Mouse (Mus musculus): ENCODE measurements around the gene Zmiz1. TPM values are rescaled to one million over a fixed set of nuclear protein-coding genes. Genes with fewer than 3 reads are reported as not detected.

Gene Zmiz1
- polyA plus RNA-seq, 1 experiment from 2014 or later, result 23.8 TPM

DNA sequence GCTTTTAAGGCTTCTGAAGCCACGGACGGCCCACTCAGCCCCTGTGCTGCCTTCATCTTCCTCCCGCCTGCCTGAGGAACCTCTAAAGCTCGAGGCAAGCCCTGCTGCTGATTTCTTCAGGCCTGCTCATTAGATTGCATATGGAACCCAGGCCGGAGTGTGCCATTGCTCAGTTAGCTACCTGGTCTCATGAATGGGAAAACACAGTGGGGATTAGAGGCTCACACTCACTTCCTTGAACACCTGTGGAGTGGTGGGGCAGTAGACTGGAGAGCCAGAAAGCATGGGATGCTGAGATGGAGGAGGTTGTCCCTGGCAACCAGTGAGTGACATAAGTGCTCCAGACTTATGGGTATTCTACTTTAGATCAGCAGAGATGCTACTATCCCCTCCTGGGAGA is 19.3 kb downstream of the Zmiz1 start:
- Histone ChIP-seq H3K27ac (no peak overlapping the region), H3K9ac (no peak overlapping the region), H3K4me3 (no peak overlapping the region), H3K4me1 (peaks cover 91% of the 10 kb centered on the region), H3K27me3 (no peaks in the 10 kb centered on the region), H3K4me2 (no peak overlapping the region), H3K9me3 (no peaks in the 10 kb centered on the region), H3K36me3 (no peaks in the 10 kb centered on the region)
- WGBS, result 69% methylated on average over 5 of the region's 5 CpGs
- ATAC-seq (ENCODE audit: borderline replicate concordance, extremely low read depth, low FRiP score, low TSS enrichment), result no peak

DNA sequence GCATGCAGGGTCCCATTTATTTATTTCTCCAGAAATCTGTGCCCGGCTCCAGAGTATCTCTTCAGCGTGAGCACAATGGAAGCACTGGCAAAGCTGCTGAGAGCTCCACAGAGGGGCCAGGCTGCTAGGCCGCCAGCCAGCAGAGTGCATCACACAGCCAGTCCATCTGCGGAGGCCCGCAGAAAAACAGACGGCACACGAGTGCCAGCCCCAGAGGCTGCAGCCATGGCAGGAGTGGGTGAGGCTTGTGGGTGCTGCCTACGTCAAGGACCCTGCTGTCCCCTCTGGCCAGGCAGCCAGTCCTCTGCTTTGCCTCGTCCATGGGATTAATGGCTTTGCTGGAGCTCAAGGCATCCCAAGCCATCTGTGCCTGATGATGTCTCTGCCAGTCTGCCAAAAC is 19.8 kb downstream of the Zmiz1 start:
- WGBS, result 75% methylated on average over 9 of the region's 9 CpGs
- ATAC-seq (ENCODE audit: borderline replicate concordance, extremely low read depth, low FRiP score, low TSS enrichment), result no peak
- Histone ChIP-seq H3K4me1 (peaks cover 90% of the 10 kb centered on the region), H3K4me2 (no peak overlapping the region), H3K36me3 (no peaks in the 10 kb centered on the region), H3K9ac (no peak overlapping the region), H3K4me3 (no peak overlapping the region), H3K27me3 (no peaks in the 10 kb centered on the region), H3K9me3 (no peaks in the 10 kb centered on the region), H3K27ac (no peak overlapping the region)

DNA sequence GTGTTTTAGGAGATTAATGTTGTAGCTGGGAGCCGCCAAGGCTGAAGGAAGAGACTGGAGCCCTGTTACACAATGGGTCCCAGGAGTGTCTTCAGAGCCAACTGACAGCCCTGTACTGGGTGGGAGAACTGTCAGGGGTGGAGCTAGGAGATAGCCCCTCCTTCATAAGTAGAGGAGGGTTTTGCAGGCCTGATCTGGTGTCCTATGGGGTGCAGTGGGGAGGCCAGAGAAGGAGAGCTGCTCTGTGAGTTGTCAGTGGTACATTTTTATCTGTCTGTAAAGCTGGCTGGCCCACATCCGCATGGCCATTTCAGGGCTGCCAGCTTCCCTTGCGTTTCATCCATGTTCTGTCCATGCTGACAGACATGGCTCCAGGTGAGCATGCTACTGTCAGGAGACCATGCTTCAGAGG is 20.9 kb downstream of the Zmiz1 start:
- no peak overlapping the region for H3K9ac ChIP-seq
- WGBS, result 59% methylated on average over 3 of the region's 3 CpGs
- H3K27ac ChIP-seq, result peak overlapping the region; percentile 75; the same call in 1 of the 2 replicates
- no peaks in the 10 kb centered on the region for H3K36me3 ChIP-seq
- H3K9me3 ChIP-seq, result no peaks in the 10 kb centered on the region
- H3K4me1 ChIP-seq, result peaks cover 85% of the 10 kb centered on the region
- ATAC-seq (ENCODE audit: borderline replicate concordance, extremely low read depth, low FRiP score, low TSS enrichment), result peak; percentile 60; the same call in 1 of the 2 replicates
- H3K4me2 ChIP-seq, result no peak overlapping the region
- H3K27me3 ChIP-seq, result no peaks in the 10 kb centered on the region
- H3K4me3 ChIP-seq, result no peak overlapping the region

DNA sequence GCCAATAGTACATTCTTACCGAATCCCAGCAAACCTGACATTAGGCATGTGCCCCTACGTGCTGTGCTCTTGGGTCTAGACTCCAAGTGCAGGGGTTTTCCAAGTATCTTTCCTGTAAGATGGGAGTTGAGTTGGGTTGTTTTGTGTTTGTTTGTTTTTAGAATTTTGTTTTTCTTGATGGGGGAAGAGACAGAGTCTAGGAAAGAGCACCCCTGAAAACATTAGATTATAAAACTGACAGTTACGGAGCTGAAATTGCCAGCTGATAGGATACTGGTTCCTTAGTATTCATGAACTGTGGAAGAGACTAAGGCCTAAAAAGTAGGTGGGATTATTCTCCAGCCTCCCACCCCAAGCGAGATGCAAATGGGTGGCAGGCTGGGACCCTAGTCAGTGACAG is 21.5 kb downstream of the Zmiz1 start:
- Histone ChIP-seq H3K4me3 (no peak overlapping the region), H3K27ac (peak overlapping the region; percentile 75; the same call in 1 of the 2 replicates), H3K9ac (no peak overlapping the region), H3K27me3 (no peaks in the 10 kb centered on the region), H3K36me3 (no peaks in the 10 kb centered on the region), H3K9me3 (no peaks in the 10 kb centered on the region), H3K4me2 (no peak overlapping the region), H3K4me1 (peaks cover 79% of the 10 kb centered on the region)
- no peak for ATAC-seq (ENCODE audit: borderline replicate concordance, extremely low read depth, low FRiP score, low TSS enrichment)
- 76% methylated on average over 4 of the region's 4 CpGs for whole genome bisulfite sequencing

DNA sequence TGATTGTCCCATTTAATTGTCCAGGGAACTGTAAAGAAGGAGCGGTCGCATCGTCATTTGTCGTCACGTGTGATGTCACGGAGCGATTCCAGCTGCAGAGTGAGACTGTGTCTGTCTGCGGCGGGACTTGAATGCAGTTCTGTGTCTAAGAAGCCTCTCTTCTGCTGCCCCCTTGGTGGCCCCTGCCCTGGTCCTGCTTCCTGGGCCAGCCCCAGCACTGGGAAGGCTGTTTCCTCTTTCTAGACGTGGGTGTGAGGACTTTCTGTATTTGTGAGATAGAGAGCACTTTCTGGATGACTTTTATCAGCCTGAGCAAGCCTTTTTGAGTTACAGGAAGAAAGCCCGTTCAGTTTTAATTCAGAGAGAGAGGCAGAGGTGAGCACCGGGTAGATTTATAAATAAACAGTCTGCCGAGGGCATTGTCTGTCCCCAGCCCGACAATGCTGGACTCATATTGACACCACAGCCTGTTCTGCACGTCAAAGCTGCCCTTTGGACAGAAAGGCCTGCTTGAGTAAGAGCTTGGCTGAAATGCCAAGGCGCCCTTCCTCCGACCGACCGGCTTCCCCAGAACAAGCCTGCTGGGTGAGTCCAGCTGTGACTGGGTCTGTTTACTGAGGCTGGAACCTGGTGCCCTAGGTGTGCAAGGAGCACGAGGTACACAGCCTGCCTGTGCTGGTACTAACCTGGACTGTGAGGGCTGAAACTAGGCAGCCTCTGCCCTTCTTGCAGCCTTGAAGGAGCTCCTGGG is 22.1 kb downstream of the Zmiz1 start:
- Histone ChIP-seq H3K27me3 (no peaks in the 10 kb centered on the region), H3K9ac (peak overlapping the region; percentile 18; the same call in 1 of the 2 replicates), H3K4me2 (no peak overlapping the region), H3K36me3 (no peaks in the 10 kb centered on the region), H3K4me3 (no peak overlapping the region), H3K27ac (peak overlapping the region; percentile 75), H3K9me3 (no peaks in the 10 kb centered on the region), H3K4me1 (peaks cover 76% of the 10 kb centered on the region)
- peak; percentile 7; the same call in 1 of the 2 replicates for ATAC-seq (ENCODE audit: borderline replicate concordance, extremely low read depth, low FRiP score, low TSS enrichment)
- WGBS, result 36% methylated on average over 20 of the region's 20 CpGs

DNA sequence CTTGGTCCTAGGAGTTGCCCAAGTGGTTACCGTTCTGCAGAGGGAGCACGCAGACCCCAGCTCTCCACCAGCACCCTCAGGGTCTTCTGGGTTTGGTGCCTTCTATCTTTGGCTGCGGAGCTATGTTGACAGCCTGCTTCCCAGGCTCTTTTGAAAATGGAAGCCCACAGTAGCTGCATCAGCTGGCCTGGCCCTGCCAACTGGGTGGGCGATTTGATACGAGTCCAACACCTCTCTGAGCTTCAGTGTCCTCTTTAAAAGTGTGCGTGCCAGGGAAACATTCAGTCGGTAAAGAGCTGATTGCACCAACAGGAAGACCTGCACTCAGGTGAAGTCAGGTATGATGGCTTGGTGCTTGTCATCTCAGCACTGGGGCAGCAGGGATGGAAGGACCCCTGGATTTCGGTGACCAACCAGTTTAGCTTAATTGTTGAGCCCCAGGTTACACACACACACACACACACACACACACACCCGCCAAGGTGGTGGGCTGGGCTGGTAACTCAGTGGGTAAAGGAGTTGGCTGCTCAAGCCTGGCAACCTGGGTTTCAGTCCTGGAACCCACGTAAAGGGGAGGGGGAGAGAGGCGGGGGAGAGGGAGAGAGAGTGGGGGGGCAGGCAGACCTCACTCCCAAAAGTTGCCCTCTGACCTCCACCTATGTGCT is 22.8 kb downstream of the Zmiz1 start:
- Histone ChIP-seq H3K4me1 (peaks cover 76% of the 10 kb centered on the region), H3K36me3 (no peaks in the 10 kb centered on the region), H3K27me3 (no peaks in the 10 kb centered on the region), H3K9me3 (no peaks in the 10 kb centered on the region), H3K4me3 (no peak overlapping the region), H3K4me2 (no peak overlapping the region), H3K27ac (peak overlapping the region; percentile 75; the same call in 1 of the 2 replicates), H3K9ac (no peak overlapping the region)
- WGBS, result 75% methylated on average over 11 of the region's 11 CpGs
- no peak for ATAC-seq (ENCODE audit: borderline replicate concordance, extremely low read depth, low FRiP score, low TSS enrichment)

DNA sequence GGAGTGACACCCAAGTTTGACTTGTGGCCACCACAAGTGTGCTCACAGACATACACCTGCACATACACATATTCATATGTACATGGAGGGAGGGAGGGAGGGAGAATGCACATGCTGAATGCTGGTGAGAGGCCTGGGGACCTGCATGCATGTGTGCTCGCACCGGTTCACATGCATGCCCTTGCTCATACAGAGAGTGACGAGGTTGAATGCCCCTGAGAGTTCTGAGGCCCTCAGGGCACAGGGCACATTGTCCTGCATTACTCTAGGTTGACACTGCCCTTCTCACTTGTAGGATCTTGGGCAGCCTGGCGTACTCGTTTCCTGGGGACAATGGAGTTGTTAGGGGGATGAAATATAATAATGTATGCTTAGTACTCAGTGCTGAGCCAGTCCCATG is 23.4 kb downstream of the Zmiz1 start:
- H3K9me3 ChIP-seq, result no peaks in the 10 kb centered on the region
- no peak for ATAC-seq (ENCODE audit: borderline replicate concordance, extremely low read depth, low FRiP score, low TSS enrichment)
- no peak overlapping the region for H3K4me2 ChIP-seq
- no peaks in the 10 kb centered on the region for H3K27me3 ChIP-seq
- H3K9ac ChIP-seq, result no peak overlapping the region
- H3K4me3 ChIP-seq, result no peak overlapping the region
- WGBS, result 83% methylated on average over 5 of the region's 5 CpGs
- H3K4me1 ChIP-seq, result peaks cover 78% of the 10 kb centered on the region
- no peaks in the 10 kb centered on the region for H3K36me3 ChIP-seq
- no peak overlapping the region for H3K27ac ChIP-seq

DNA sequence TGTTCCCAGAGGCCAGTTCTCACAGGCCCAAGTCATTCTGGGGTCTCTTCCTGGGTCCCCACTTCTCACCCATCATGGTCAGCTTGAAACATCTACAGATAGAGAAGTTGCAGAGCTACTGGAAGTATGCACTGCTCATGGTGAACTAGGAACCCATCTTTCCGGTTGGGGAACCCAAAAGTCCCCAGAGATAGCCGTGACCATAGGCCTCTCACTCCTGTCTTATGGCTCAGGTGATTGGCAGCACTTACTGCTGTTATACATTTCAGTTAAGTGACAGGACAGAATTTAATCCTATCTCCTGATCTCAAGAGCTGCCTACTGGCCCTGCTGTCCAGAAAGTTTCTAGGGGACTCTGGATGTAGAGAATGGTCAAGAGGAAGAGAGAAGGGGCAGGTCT is 24.3 kb downstream of the Zmiz1 start:
- H3K4me2 ChIP-seq, result no peak overlapping the region
- 85% methylated on average over 2 of the region's 2 CpGs for WGBS
- no peaks in the 10 kb centered on the region for H3K9me3 ChIP-seq
- no peak overlapping the region for H3K4me3 ChIP-seq
- no peak for ATAC-seq (ENCODE audit: borderline replicate concordance, extremely low read depth, low FRiP score, low TSS enrichment)
- H3K27ac ChIP-seq, result no peak overlapping the region
- H3K9ac ChIP-seq, result no peak overlapping the region
- H3K4me1 ChIP-seq, result peaks cover 78% of the 10 kb centered on the region
- H3K27me3 ChIP-seq, result no peaks in the 10 kb centered on the region
- H3K36me3 ChIP-seq, result no peaks in the 10 kb centered on the region

DNA sequence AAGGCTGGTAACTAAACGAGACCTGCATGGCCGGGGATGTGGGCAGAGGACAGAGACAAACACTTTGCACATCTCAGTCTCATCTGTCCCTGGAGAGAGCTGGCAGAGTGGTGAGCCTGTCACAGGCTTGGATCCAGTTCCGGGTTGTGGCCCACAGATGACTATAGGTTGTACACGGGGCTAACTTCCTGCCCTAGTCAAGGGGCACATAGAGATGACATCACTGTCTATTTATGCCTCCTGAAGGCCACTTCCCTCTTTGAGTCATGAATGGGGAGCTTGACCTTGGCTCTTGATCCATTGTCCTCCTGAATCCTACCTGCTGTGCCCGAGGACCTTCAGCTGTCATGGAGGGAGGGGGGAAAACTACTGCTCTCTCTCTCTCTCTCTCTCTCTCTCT is 25.1 kb downstream of the Zmiz1 start:
- Histone ChIP-seq H3K4me3 (no peak overlapping the region), H3K9ac (no peak overlapping the region), H3K4me1 (peaks cover 79% of the 10 kb centered on the region), H3K36me3 (no peaks in the 10 kb centered on the region), H3K27ac (no peak overlapping the region), H3K27me3 (no peaks in the 10 kb centered on the region), H3K4me2 (no peak overlapping the region), H3K9me3 (no peaks in the 10 kb centered on the region)
- 42% methylated on average over 5 of the region's 5 CpGs for WGBS
- ATAC-seq (ENCODE audit: borderline replicate concordance, extremely low read depth, low FRiP score, low TSS enrichment), result no peak

DNA sequence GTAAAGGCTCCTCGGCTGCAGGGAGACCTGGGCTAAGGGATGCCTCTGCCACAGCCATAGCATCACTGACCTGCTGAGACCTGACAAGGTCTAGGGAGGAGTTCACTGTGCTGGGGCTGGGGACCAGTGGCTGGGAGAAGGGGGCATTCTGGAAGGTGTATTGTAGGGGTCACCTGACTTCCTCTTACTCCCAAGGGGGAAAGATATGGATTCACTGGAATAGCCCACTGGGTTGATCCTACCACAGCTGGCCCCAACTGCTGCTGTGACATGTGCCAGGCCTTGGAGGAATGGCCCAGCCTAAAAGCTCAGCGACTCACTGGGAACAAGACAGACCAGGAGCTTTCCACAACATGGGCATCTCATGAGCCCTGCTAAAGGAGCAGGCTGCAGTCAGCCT is 27.2 kb downstream of the Zmiz1 start:
- H3K9ac ChIP-seq, result no peak overlapping the region
- H3K4me3 ChIP-seq, result no peak overlapping the region
- no peaks in the 10 kb centered on the region for H3K9me3 ChIP-seq
- no peaks in the 10 kb centered on the region for H3K36me3 ChIP-seq
- H3K4me1 ChIP-seq, result peaks cover 67% of the 10 kb centered on the region
- H3K27ac ChIP-seq, result no peak overlapping the region
- ATAC-seq (ENCODE audit: borderline replicate concordance, extremely low read depth, low FRiP score, low TSS enrichment), result no peak
- H3K27me3 ChIP-seq, result no peaks in the 10 kb centered on the region
- H3K4me2 ChIP-seq, result no peak overlapping the region
- WGBS, result 72% methylated on average over 2 of the region's 2 CpGs

DNA sequence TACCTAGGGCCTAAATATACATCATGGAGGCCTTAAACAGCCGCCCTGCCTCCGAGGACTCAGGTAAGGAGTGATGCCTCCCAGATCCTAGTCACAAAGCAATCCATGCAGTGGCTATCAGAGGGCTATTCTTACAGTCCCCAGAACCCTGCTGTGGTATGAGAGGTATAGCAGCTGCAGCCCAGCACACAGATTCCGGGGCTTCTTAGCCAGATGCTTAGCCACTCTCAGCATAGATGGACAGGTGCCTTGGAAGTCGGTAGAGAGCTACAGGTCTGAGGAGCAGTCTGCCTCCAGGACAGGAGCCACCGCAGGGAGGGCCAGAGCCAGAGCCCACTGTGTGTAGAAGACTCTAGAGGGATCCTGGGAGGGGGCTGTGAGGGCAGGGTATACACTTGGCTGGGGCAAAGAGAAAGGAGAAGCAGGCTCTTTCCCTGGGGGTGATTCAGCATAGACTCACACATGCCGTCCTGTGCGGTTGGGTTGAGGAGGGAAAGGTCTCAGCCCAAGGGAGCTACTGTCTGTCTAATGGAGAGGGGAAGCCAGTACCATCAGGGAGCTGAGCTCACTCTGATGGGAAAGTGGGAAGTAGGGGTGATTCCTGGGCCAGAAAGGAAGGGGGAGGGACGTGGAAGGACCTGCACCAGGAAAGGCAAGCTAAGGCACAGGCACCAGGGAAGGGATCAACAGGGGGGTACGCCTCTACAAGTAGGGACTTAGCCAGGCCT is 27.9 kb downstream of the Zmiz1 start:
- no peak for ATAC-seq (ENCODE audit: borderline replicate concordance, extremely low read depth, low FRiP score, low TSS enrichment)
- Histone ChIP-seq H3K36me3 (no peaks in the 10 kb centered on the region), H3K9ac (no peak overlapping the region), H3K4me3 (no peak overlapping the region), H3K27ac (no peak overlapping the region; the same call in 1 of the 2 replicates), H3K9me3 (no peaks in the 10 kb centered on the region), H3K27me3 (no peaks in the 10 kb centered on the region), H3K4me2 (no peak overlapping the region), H3K4me1 (peaks cover 60% of the 10 kb centered on the region)
- 70% methylated on average over 9 of the region's 9 CpGs for WGBS

DNA sequence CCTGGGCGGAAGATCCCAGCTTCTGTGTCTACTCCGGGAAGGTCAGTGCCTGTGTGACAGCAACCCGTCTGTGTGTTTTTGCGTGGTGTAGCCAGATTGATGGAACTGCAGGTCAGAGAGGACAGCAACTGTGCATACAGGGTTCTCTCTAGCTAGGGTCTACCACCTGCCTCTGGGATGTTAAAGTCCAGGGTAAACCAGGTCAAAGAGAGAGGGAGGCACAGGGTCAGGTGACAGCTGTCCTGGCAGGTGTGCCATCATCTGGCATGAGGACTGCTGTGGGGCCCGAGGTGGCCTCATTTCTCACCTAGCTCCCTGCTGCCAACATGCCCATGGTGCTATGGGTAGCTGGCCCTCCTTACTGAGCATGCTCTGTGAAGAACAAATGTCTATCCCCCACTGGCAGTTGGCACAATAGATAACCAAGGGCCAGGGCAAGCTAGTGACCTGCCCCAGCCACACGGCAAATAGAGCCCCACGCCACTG is 28.5 kb downstream of the Zmiz1 start:
- Histone ChIP-seq H3K36me3 (no peaks in the 10 kb centered on the region), H3K9ac (no peak overlapping the region), H3K4me1 (peaks cover 61% of the 10 kb centered on the region), H3K9me3 (no peaks in the 10 kb centered on the region), H3K4me2 (no peak overlapping the region), H3K27ac (peak overlapping the region; percentile 38), H3K27me3 (no peaks in the 10 kb centered on the region), H3K4me3 (no peak overlapping the region)
- no peak for ATAC-seq (ENCODE audit: borderline replicate concordance, extremely low read depth, low FRiP score, low TSS enrichment)
- 57% methylated on average over 7 of the region's 7 CpGs for WGBS

All from lung, embryonic 15.5 days (tissue).